9 mouse cellular contexts compared by ENCODE assay signal in genomic region chr6:148916817-148917216, GRCm38 (mm10). TPM values are rescaled to one million over a fixed set of nuclear protein-coding genes. Genes with fewer than 3 reads are reported as not detected.
DNase-seq lines count a peak whose midpoint lies in the region; ATAC-seq and TF ChIP-seq lines count a peak whose summit lies in the region.
"Had no signal": no experiment of that assay in that cellular context is flagged by ENCODE, and none has a peak within 500 bp of the region (broad histone marks: within the 10 kb centered on the region; RNA-seq: fewer than 3 reads in every experiment).

No protein-coding gene starts in this region.

- intact Hi-C loops in left cerebral cortex, postnatal 4 days (cut with DNase I) = loop anchor here (10.0 kb wide), 1 partner anchor 702 kb away; the partner anchor contains the start of gene Ergic2

- TF ChIP-seq CTCF in liver, embryonic 14.5 days (IDR thresholded peaks at IDR 0.05; ENCODE audit: low read depth) = peak; percentile 48

- no peak overlapping the region for H3K27ac ChIP-seq in liver, embryonic 14.5 days
- H3K27ac ChIP-seq: liver, embryonic 15.5 days had no signal

- H3K9ac ChIP-seq in liver, embryonic 14.5 days (replicated peaks) = no peak overlapping the region
- H3K9ac ChIP-seq: liver, embryonic 15.5 days had no signal

- ATAC-seq in liver, embryonic 14.5 days (ENCODE audit: insufficient read depth) = no peak
- ATAC-seq in inflammation-experienced regulatory T-cells, adult 6 months = no peak

- DNase-seq in adrenal gland, postnatal 25 days = peak; percentile 18
- DNase-seq in adrenal gland, adult (ENCODE audit: inconsistent age in 2 of 2, low spot score in 1 of 2) = no peak
- peak; percentile 13 for DNase-seq in left cerebral cortex, postnatal 4 days
- DNase-seq in left cerebral cortex, adult 9 months (ENCODE audit: low spot score in 2 of 2) = no peak
- DNase-seq in ES-CJ7 (ENCODE audit: low read depth, low spot score) = peak; percentile 53
- no peak for DNase-seq in liver, embryonic 14.5 days (ENCODE audit: low read depth in 3 of 3, low spot score in 3 of 3)
- DNase-seq in ovary, postnatal 14 days (ENCODE audit: low spot score) = no peak

- no peaks in the 10 kb centered on the region for H3K36me3 ChIP-seq in liver, embryonic 14.5 days (replicated peaks; ENCODE audit: control insufficient read depth, insufficient read depth, low read depth)

- H3K27me3 ChIP-seq in liver, embryonic 14.5 days (ENCODE audit: control insufficient read depth, insufficient read depth, low read length) = no peaks in the 10 kb centered on the region
- H3K27me3 ChIP-seq: liver, embryonic 15.5 days had no signal

- H3K4me2 ChIP-seq in liver, embryonic 14.5 days (ENCODE audit: low read depth) = no peak overlapping the region
- H3K4me2 ChIP-seq: liver, embryonic 15.5 days had no signal

- no peaks in the 10 kb centered on the region for H3K4me1 ChIP-seq in liver, embryonic 14.5 days (replicated peaks; ENCODE audit: control insufficient read depth in 2 of 2, insufficient read depth in 2 of 2, low read length in 1 of 2)

- 14% methylated on average over 3 of the region's 3 CpGs for WGBS in liver, embryonic 14.5 days (ENCODE audit: insufficient replicate concordance)

- H3K9me3 ChIP-seq in liver, embryonic 14.5 days (ENCODE audit: control insufficient read depth, low read length) = no peaks in the 10 kb centered on the region
- H3K9me3 ChIP-seq: liver, embryonic 15.5 days had no signal

- no peak overlapping the region for H3K4me3 ChIP-seq in liver, embryonic 14.5 days (ENCODE audit: insufficient read depth in 1 of 2, low read depth in 2 of 2, low read length in 2 of 2)
- H3K4me3 ChIP-seq: liver, embryonic 15.5 days had no signal

- no peak for TF ChIP-seq EP300 in liver, embryonic 14.5 days (IDR thresholded peaks at IDR 0.05; ENCODE audit: low read depth)

RNA-seq across cellular contexts. Expression of gene Caprin2, which starts 20.8 kb away (rescaled TPM):
- total RNA-seq in adrenal gland, postnatal 25 days (2021) = 20.6 and 23.6 TPM in 2 replicates
- 10 to 100 TPM in 1 of 2 experiments, 1 to 10 TPM in 1; 9.5 to 11.5 TPM for total RNA-seq in left cerebral cortex, postnatal 4 days (2021)
- 6.4 and 8.0 TPM in 2 replicates for polyA plus RNA-seq in liver, embryonic 14.5 days (2012; rRNA removed)
- polyA plus RNA-seq in liver, embryonic 14.5 days (2014; fragmentation: Nextera tagmentation; extraction: Ambion mirVana) = 3.1 and 4.5 TPM in 2 replicates
- polyA plus RNA-seq in inflammation-experienced regulatory T-cells, adult 6 months (2017; shearing (Covaris generic)) = 1 to 10 TPM; 3.2 to 6.0 (median 3.5) TPM

RNA-seq across cellular contexts. Expression of gene Sinhcaf, which starts 29.4 kb away (rescaled TPM):
- 37.2 and 41.3 TPM in 2 replicates for total RNA-seq in adrenal gland, postnatal 25 days (2021)
- total RNA-seq in left cerebral cortex, postnatal 4 days (2021) = 1 to 10 TPM; 8.2 to 9.6 TPM
- 5.1 and 7.5 TPM in 2 replicates for polyA plus RNA-seq in liver, embryonic 14.5 days (2012; rRNA removed)
- 15.1 and 16.6 TPM in 2 replicates for polyA plus RNA-seq in liver, embryonic 14.5 days (2014; fragmentation: Nextera tagmentation; extraction: Ambion mirVana)
- polyA plus RNA-seq in inflammation-experienced regulatory T-cells, adult 6 months (2017; shearing (Covaris generic)) = 10 to 100 TPM; 61.7 to 81.8 (median 61.8) TPM

Comparison
In these comparisons a context has a peak if more than half of its experiments do, and no peak if none do; other contexts are left out.
1. DNase-seq: peak in adrenal gland, postnatal 25 days (single experiment), left cerebral cortex, postnatal 4 days (single experiment) and ES-CJ7 (single experiment); none in adrenal gland, adult (0 of 2), left cerebral cortex, adult 9 months (0 of 2), liver, embryonic 14.5 days (0 of 3) and ovary, postnatal 14 days (single experiment).